Mouse (Mus musculus): ENCODE results near the gene Slc28a1. TPM values are rescaled to one million over a fixed set of nuclear protein-coding genes. Genes with fewer than 3 reads are reported as not detected.

The Slc28a1 gene
- total and polyA plus RNA-seq, 3 experiments: not detected

GRCm38 (mm10) chr7:81174654-81175053 is 60.1 kb downstream of the Slc28a1 start:
- TF ChIP-seq NELFE (IDR thresholded peaks at IDR 0.05; ENCODE audit: low read depth, low read length) (no peak), ETS1 (IDR thresholded peaks at IDR 0.05; ENCODE audit: low read depth, low read length) (no peak), POLR2A (IDR thresholded peaks at IDR 0.05; ENCODE audit: control insufficient read depth in 1 of 2, insufficient read depth in 1 of 2, low read depth in 1 of 2, low read length in 2 of 2, poor library complexity in 1 of 2) (no peak), EP300 (IDR thresholded peaks at IDR 0.05; ENCODE audit: low read depth in 1 of 2, low read length in 2 of 2) (no peak), SMC3 (IDR thresholded peaks at IDR 0.05; ENCODE audit: low read depth, low read length) (no peak), HCFC1 (IDR thresholded peaks at IDR 0.05; ENCODE audit: low read depth, low read length) (no peak), E2F4 (IDR thresholded peaks at IDR 0.05; ENCODE audit: borderline replicate concordance, low read depth, low read length) (no peak)
- Histone ChIP-seq H3K9me3 (replicated peaks; ENCODE audit: insufficient read depth, low read length) (no peaks in the 10 kb centered on the region), H3K4me1 (ENCODE audit: control insufficient read depth in 1 of 2, insufficient read depth in 2 of 2, low read length in 2 of 2) (no peaks in the 10 kb centered on the region), H3K36me3 (ENCODE audit: control insufficient read depth in 1 of 2, insufficient read depth in 2 of 2, low read length in 2 of 2) (no peaks in the 10 kb centered on the region), H3K27ac (ENCODE audit: control insufficient read depth, low read depth, low read length) (no peak overlapping the region), H3K4me3 (ENCODE audit: control insufficient read depth in 1 of 2, insufficient read depth in 1 of 2, low read depth in 2 of 2, low read length in 2 of 2) (no peak overlapping the region), H3K9ac (ENCODE audit: control insufficient read depth, low read depth, low read length, poor library complexity, severe bottlenecking) (no peak overlapping the region), H3K27me3 (ENCODE audit: control insufficient read depth in 1 of 2, insufficient read depth in 2 of 2, low read length in 2 of 2) (peaks cover 0 to 6% of the 10 kb centered on the region in 2 experiments; a peak in 2 of 4 replicates), H3K79me2 (ENCODE audit: control insufficient read depth, insufficient read depth, low read length, poor library complexity) (no peaks in the 10 kb centered on the region)
- no peak for DNase-seq (ENCODE audit: low read depth, low spot score)

GRCm38 (mm10) chr7:81176187-81176769 is 61.7 kb downstream of the Slc28a1 start:
- Histone ChIP-seq H3K4me1 (ENCODE audit: control insufficient read depth in 1 of 2, insufficient read depth in 2 of 2, low read length in 2 of 2) (no peaks in the 10 kb centered on the region), H3K4me3 (ENCODE audit: control insufficient read depth in 1 of 2, insufficient read depth in 1 of 2, low read depth in 2 of 2, low read length in 2 of 2) (no peak overlapping the region), H3K27me3 (ENCODE audit: control insufficient read depth in 1 of 2, insufficient read depth in 2 of 2, low read length in 2 of 2) (peaks cover 0 to 6% of the 10 kb centered on the region in 2 experiments; a peak in 2 of 4 replicates), H3K79me2 (ENCODE audit: control insufficient read depth, insufficient read depth, low read length, poor library complexity) (no peaks in the 10 kb centered on the region), H3K9me3 (replicated peaks; ENCODE audit: insufficient read depth, low read length) (no peaks in the 10 kb centered on the region), H3K36me3 (ENCODE audit: control insufficient read depth in 1 of 2, insufficient read depth in 2 of 2, low read length in 2 of 2) (no peaks in the 10 kb centered on the region), H3K9ac (ENCODE audit: control insufficient read depth, low read depth, low read length, poor library complexity, severe bottlenecking) (no peak overlapping the region), H3K27ac (ENCODE audit: control insufficient read depth, low read depth, low read length) (no peak overlapping the region)
- DNase-seq (ENCODE audit: low read depth, low spot score): no peak
- no peak for TF ChIP-seq E2F4 (IDR thresholded peaks at IDR 0.05; ENCODE audit: borderline replicate concordance, low read depth, low read length)
- no peak for TF ChIP-seq ELF1 (IDR thresholded peaks at IDR 0.05; ENCODE audit: low read depth, low read length)
- no peak for TF ChIP-seq SIN3A (IDR thresholded peaks at IDR 0.05; ENCODE audit: low read length)
- TF ChIP-seq MAZ (IDR thresholded peaks at IDR 0.05; ENCODE audit: low read depth, low read length): no peak
- no peak for TF ChIP-seq POLR2A (IDR thresholded peaks at IDR 0.05; ENCODE audit: control insufficient read depth in 1 of 2, insufficient read depth in 1 of 2, low read depth in 1 of 2, low read length in 2 of 2, poor library complexity in 1 of 2)
- no peak for TF ChIP-seq NRF1 (IDR thresholded peaks at IDR 0.05; ENCODE audit: insufficient read depth, low read depth, low read length, poor library complexity, severe bottlenecking)
- no peak for TF ChIP-seq ZKSCAN1 (IDR thresholded peaks at IDR 0.05; ENCODE audit: low read depth, low read length)
- TF ChIP-seq CHD1 (IDR thresholded peaks at IDR 0.05; ENCODE audit: low read depth, low read length): no peak
- TF ChIP-seq KAT2A (conservative IDR thresholded peaks at IDR 0.05; ENCODE audit: low read depth, low read length): no peak
- no peak for TF ChIP-seq CHD2 (IDR thresholded peaks at IDR 0.05; ENCODE audit: low read length)
- no peak for TF ChIP-seq MYB (IDR thresholded peaks at IDR 0.05; ENCODE audit: low read depth, low read length)
- TF ChIP-seq ZNF384 (IDR thresholded peaks at IDR 0.05; ENCODE audit: low read depth, low read length): no peak
- TF ChIP-seq USF2 (IDR thresholded peaks at IDR 0.05; ENCODE audit: borderline replicate concordance in 1 of 2, insufficient read depth in 1 of 2, low read depth in 1 of 2, low read length in 2 of 2): no peak
- no peak for TF ChIP-seq SMC3 (IDR thresholded peaks at IDR 0.05; ENCODE audit: low read depth, low read length)
- no peak for TF ChIP-seq TBP (IDR thresholded peaks at IDR 0.05; ENCODE audit: low read depth, low read length)
- no peak for TF ChIP-seq BHLHE40 (IDR thresholded peaks at IDR 0.05; ENCODE audit: borderline replicate concordance, low read depth, low read length)
- TF ChIP-seq POLR2AphosphoS5 (IDR thresholded peaks at IDR 0.05; ENCODE audit: borderline replicate concordance, low read depth, low read length): no peak
- no peak for TF ChIP-seq RAD21 (IDR thresholded peaks at IDR 0.05; ENCODE audit: low read depth, low read length)
- TF ChIP-seq TCF12 (IDR thresholded peaks at IDR 0.05; ENCODE audit: low read depth, low read length): no peak
- TF ChIP-seq MAX (IDR thresholded peaks at IDR 0.05; ENCODE audit: low read length): no peak

Measured in MEL (cell line).